Mouse (Mus musculus) liver, postnatal 0 days (tissue): ENCODE measurements around the gene Slc17a5.

Experiments used
- CTCF ChIP-seq: sonication (generic); IDR thresholded peaks from 2 replicates; pipeline ENCODE4 v1.5.1; 2016; ENCODE audit warnings: antibody characterized with exemption, low read depth
- EP300 ChIP-seq: IDR thresholded peaks from 2 replicates; pipeline ENCODE4 v1.6.1; 2016; ENCODE audit warnings: antibody characterized with exemption, low read depth, mild to moderate bottlenecking

DNA sequence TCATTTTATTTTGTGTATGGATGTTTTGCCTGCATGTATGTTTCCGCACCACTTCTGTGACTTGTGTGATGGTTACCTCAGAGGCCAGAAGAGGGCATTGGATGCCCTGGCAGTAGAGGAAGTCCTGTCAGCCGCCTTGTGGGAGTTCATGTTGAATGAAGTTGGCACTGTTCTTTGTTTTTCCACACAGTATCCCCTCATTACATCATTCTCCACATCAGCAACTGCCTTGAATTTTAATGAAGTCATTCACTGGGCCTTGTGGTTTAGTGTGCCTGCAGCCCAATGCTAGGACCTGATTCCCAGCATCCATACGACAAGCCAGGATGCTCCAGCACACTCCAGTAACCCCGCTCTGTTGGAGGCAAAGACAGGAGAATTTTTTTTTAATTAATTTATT, 86.6 kb downstream of the Slc17a5 start:
- TF ChIP-seq CTCF (peak; percentile 23; the same call in 1 of the 2 replicates), EP300 (no peak)
